Mouse (Mus musculus) olfactory bulb, adult 2 months (tissue): ENCODE measurements around the gene Dnmt3a. TPM values are rescaled to one million over a fixed set of nuclear protein-coding genes. Genes with fewer than 3 reads are reported as not detected.

ENCODE experiments used
- H3K27ac ChIP-seq: fragments of 200-500 bp; 2 replicates; pipeline ENCODE4 v1.5.1; 2012; ENCODE audit warnings: low read depth, low read length; ENCODE audit not compliant: insufficient read depth
- H3K4me1 ChIP-seq: fragments of 200-500 bp; 2 replicates; pipeline ENCODE4 v1.6.1; 2012; ENCODE audit warnings: low read length; ENCODE audit not compliant: control insufficient read depth, insufficient read depth
- H3K4me3 ChIP-seq: fragments of 200-500 bp; 2 replicates; pipeline ENCODE4 v1.5.1; 2012; ENCODE audit warnings: mild to moderate bottlenecking, low read depth, low read length, moderate library complexity; ENCODE audit not compliant: insufficient read depth
- CTCF ChIP-seq: fragments of 200-500 bp; IDR thresholded peaks from 2 replicates; pipeline ENCODE4 v1.5.1; 2012; ENCODE audit warnings: low read depth, mild to moderate bottlenecking, low read length, moderate library complexity; ENCODE audit not compliant: insufficient read depth
- POLR2A ChIP-seq: fragments of 200-500 bp; IDR thresholded peaks from 2 replicates; pipeline ENCODE4 v1.6.1; 2012; ENCODE audit warnings: mild to moderate bottlenecking, low read depth, low read length, moderate library complexity; ENCODE audit not compliant: insufficient read depth
- WGBS: fragments of 180-500 bp; shearing (Covaris S2); methylation state at CpG from one replicate; pipeline ENCODE4 v1.1.7; 2018; 5-methylcytosine and 5-hydroxymethylcytosine counted together
- polyA plus RNA-seq: library from polyadenylated mRNA; stranded (reverse); fragments of >200 nt; gene quantifications from 2 replicates; pipeline ENCODE4 v1.2.4, GENCODE M21; 2012; ENCODE audit warnings: low replicate concordance; ENCODE audit not compliant: missing spikeins, insufficient read depth, insufficient read length

Gene Dnmt3a
- polyA plus RNA-seq, 1 experiment = not detected

- peak overlapping the region; percentile 46 for H3K27ac ChIP-seq
- peaks cover 40% of the 10 kb centered on the region for H3K4me1 ChIP-seq
- 30% methylated on average over 3 of the region's 3 CpGs for WGBS
- H3K4me3 ChIP-seq = no peak overlapping the region
- TF ChIP-seq CTCF (no peak), POLR2A (no peak)
These were observed 22.5 kb upstream of the Dnmt3a start for GRCm38 (mm10) chr12:3783196-3783825.

GRCm38 (mm10) chr12:3784258-3784657 is 21.5 kb upstream of the Dnmt3a start:
- no peak overlapping the region for H3K27ac ChIP-seq
- TF ChIP-seq CTCF (no peak), POLR2A (no peak)
- 91% methylated on average over 2 of the region's 2 CpGs for WGBS
- peaks cover 39% of the 10 kb centered on the region for H3K4me1 ChIP-seq
- no peak overlapping the region for H3K4me3 ChIP-seq

GRCm38 (mm10) chr12:3784729-3785128 is 21.1 kb upstream of the Dnmt3a start:
- Histone ChIP-seq H3K27ac (no peak overlapping the region), H3K4me1 (peaks cover 40% of the 10 kb centered on the region)

GRCm38 (mm10) chr12:3787041-3787440 is 18.8 kb upstream of the Dnmt3a start:
- no peak overlapping the region for H3K27ac ChIP-seq
- WGBS = 43% methylated on average over 3 of the region's 3 CpGs
- TF ChIP-seq CTCF (no peak), POLR2A (no peak)
- peaks cover 27% of the 10 kb centered on the region for H3K4me1 ChIP-seq
- no peak overlapping the region for H3K4me3 ChIP-seq

More at GRCm38 (mm10) chr12:3784729-3785128, 21.1 kb upstream of the Dnmt3a start:
- no peak overlapping the region for H3K4me3 ChIP-seq
- 88% methylated on average over 4 of the region's 4 CpGs for WGBS
- TF ChIP-seq CTCF (no peak), POLR2A (no peak)

GRCm38 (mm10) chr12:3787541-3787940 is 18.3 kb upstream of the Dnmt3a start:
- Histone ChIP-seq H3K27ac (no peak overlapping the region), H3K4me3 (no peak overlapping the region), H3K4me1 (peaks cover 23% of the 10 kb centered on the region)
- TF ChIP-seq CTCF = no peak
- TF ChIP-seq POLR2A = no peak
- 78% methylated on average over 1 of the region's 1 CpGs for WGBS

GRCm38 (mm10) chr12:3788421-3789051 is 17.3 kb upstream of the Dnmt3a start:
- Histone ChIP-seq H3K4me1 (peaks cover 15% of the 10 kb centered on the region), H3K4me3 (no peak overlapping the region), H3K27ac (no peak overlapping the region)
- TF ChIP-seq CTCF (no peak), POLR2A (no peak)
- 49% methylated on average over 5 of the region's 5 CpGs for WGBS

GRCm38 (mm10) chr12:3789626-3790185 is 16.1 kb upstream of the Dnmt3a start:
- H3K27ac ChIP-seq = no peak overlapping the region
- no peak overlapping the region for H3K4me3 ChIP-seq
- TF ChIP-seq POLR2A = no peak
- TF ChIP-seq CTCF = no peak
- 69% methylated on average over 5 of the region's 5 CpGs for WGBS
- peaks cover 12% of the 10 kb centered on the region for H3K4me1 ChIP-seq

GRCm38 (mm10) chr12:3791257-3791656 is 14.6 kb upstream of the Dnmt3a start:
- no peak for TF ChIP-seq POLR2A
- no peak for TF ChIP-seq CTCF
- Histone ChIP-seq H3K27ac (no peak overlapping the region), H3K4me3 (peak overlapping the region; percentile 8; the same call in 1 of the 2 replicates), H3K4me1 (peaks cover 11% of the 10 kb centered on the region)
- 47% methylated on average over 7 of the region's 7 CpGs for WGBS

GRCm38 (mm10) chr12:3791732-3792131 is 14.1 kb upstream of the Dnmt3a start:
- no peak overlapping the region for H3K27ac ChIP-seq
- H3K4me3 ChIP-seq = peak overlapping the region; percentile 41
- TF ChIP-seq POLR2A = peak; percentile 42; the same call in 1 of the 2 replicates
- peak; percentile 92 for TF ChIP-seq CTCF
- 0% methylated on average over 22 of the region's 22 CpGs for WGBS
- H3K4me1 ChIP-seq = peaks cover 11% of the 10 kb centered on the region
